Mouse (Mus musculus): ENCODE results near the gene Mkln1. TPM values are rescaled to one million over a fixed set of nuclear protein-coding genes. Genes with fewer than 3 reads are reported as not detected.

The Mkln1 gene
- polyA plus RNA-seq, 1 experiment from 2014 or later: 213 TPM

DNA sequence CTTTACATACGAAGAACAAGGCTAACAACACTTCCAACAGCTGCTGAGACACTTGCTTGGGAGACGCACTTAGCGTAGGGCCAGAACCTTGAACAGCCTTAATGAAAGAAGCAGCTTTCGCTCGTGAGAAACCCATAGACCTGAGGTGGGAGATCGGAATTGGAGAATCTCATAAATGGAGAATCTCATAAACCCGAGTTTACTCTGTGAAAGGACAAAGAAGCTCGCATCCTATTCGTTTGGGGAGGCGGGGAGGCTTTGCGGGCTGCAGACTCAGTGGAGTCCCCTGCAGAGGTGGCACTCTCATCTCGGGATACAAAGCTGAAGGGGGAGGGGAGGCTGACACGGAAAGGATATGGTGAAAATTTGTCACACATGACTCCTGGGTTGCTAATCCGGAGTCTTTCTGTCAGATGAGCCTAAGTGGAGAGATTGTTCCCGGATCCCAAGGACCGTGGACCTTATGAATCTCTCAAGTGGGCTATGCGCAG, 166.4 kb downstream of the Mkln1 start:
- WGBS: 1% methylated on average over 17 of the region's 17 CpGs

More for the DNA sequence above, 166.4 kb downstream of the Mkln1 start:
- Histone ChIP-seq H3K4me1 (ENCODE audit: control insufficient read depth, insufficient read depth, low read length) (0 out of 2 replicates have a peak, but pooled peaks cover 2% of the 10 kb centered on the region), H3K4me3 (ENCODE audit: low read depth, low read length) (no peak overlapping the region), H3K9ac (ENCODE audit: low read length) (no peak overlapping the region), H3K4me2 (ENCODE audit: low read depth, severe bottlenecking) (peak overlapping the region; percentile 94; the same call in 1 of the 2 replicates), H3K9me3 (ENCODE audit: control insufficient read depth, low read length) (no peaks in the 10 kb centered on the region), H3K27ac (replicated peaks; ENCODE audit: low read depth, low read length) (no peak overlapping the region), H3K27me3 (ENCODE audit: control insufficient read depth, insufficient read depth, low read length) (peaks cover 50% of the 10 kb centered on the region), H3K36me3 (ENCODE audit: control insufficient read depth, insufficient read depth, low read length) (no peaks in the 10 kb centered on the region)
- ATAC-seq (ENCODE audit: insufficient number of reproducible peaks, low FRiP score, low TSS enrichment, low read depth): no peak
- DNase-seq (ENCODE audit: low spot score): peak; percentile 50

Other genes with a start within 250 kb of the Mkln1 start
- 6.1 and 7.4 TPM in 2 replicates for gene Podxl, start 165.2 kb downstream of the Mkln1 start, polyA plus RNA-seq (2014; fragmentation: Nextera tagmentation; extraction: Ambion mirVana)